ENCODE assay signal across 14 mouse cellular contexts in genomic region chr4:154943323-154944039, GRCm38 (mm10). TPM values are rescaled to one million over a fixed set of nuclear protein-coding genes. Genes with fewer than 3 reads are reported as not detected.
DNase-seq lines count a peak whose midpoint lies in the region; ATAC-seq and TF ChIP-seq lines count a peak whose summit lies in the region.
"Had no signal": no experiment of that assay in that cellular context is flagged by ENCODE, and none has a peak within 500 bp of the region (broad histone marks: within the 10 kb centered on the region; RNA-seq: fewer than 3 reads in every experiment).

No protein-coding gene starts in this region.

- H3K4me1 ChIP-seq in midbrain, embryonic 10.5 days = peaks cover 44% of the 10 kb centered on the region
- peaks cover 18% of the 10 kb centered on the region for H3K4me1 ChIP-seq in midbrain, embryonic 15.5 days
- H3K4me1 ChIP-seq in CH12.LX (ENCODE audit: control insufficient read depth in 1 of 2, insufficient read depth in 2 of 2) = peaks cover 29 to 49% of the 10 kb centered on the region in 2 experiments
- peaks cover 0 to 21% of the 10 kb centered on the region in 2 experiments; a peak in 3 of 4 replicates for H3K4me1 ChIP-seq in MEL (ENCODE audit: control insufficient read depth in 1 of 2, insufficient read depth in 2 of 2, low read length in 2 of 2)
- peaks cover 17% of the 10 kb centered on the region for H3K4me1 ChIP-seq in liver, embryonic 15.5 days (replicated peaks)
- H3K4me1 ChIP-seq in kidney, adult 2 months (ENCODE audit: control insufficient read depth, insufficient read depth, low read length) = no peaks in the 10 kb centered on the region

- TF ChIP-seq CTCF in CH12.LX (conservative IDR thresholded peaks at IDR 0.05 in 1 of 2, IDR thresholded peaks at IDR 0.05 in 1 of 2; ENCODE audit: low read depth in 2 of 2, low read length in 2 of 2) (no peak), MEL (IDR thresholded peaks at IDR 0.05 in 2 of 3, conservative IDR thresholded peaks at IDR 0.05 in 1 of 3; ENCODE audit: control insufficient read depth in 1 of 3, insufficient read depth in 1 of 3, low read depth in 2 of 3, low read length in 3 of 3, poor library complexity in 1 of 3, severe bottlenecking in 1 of 3) (no peak)
- no peak for TF ChIP-seq CTCF in kidney, adult 2 months (conservative IDR thresholded peaks at IDR 0.05; ENCODE audit: insufficient read depth, insufficient read length, low read depth, low read length)

- H3K4me3 ChIP-seq in midbrain, embryonic 10.5 days = peak overlapping the region; percentile 28; the same call in 1 of the 2 replicates
- H3K4me3 ChIP-seq in midbrain, embryonic 15.5 days = no peak overlapping the region
- H3K4me3 ChIP-seq in CH12.LX (replicated peaks in 1 of 3; ENCODE audit: low read depth in 2 of 3, low read length in 2 of 3, poor library complexity in 1 of 3) (peak overlapping the region; percentile 8 to 36 (median 18)), MEL (ENCODE audit: control insufficient read depth in 1 of 2, insufficient read depth in 1 of 2, low read depth in 2 of 2, low read length in 2 of 2) (peak overlapping the region; percentile 28 to 38)
- H3K4me3 ChIP-seq in liver, embryonic 15.5 days (replicated peaks) = no peak overlapping the region
- no peak overlapping the region for H3K4me3 ChIP-seq in kidney, adult 2 months (ENCODE audit: insufficient read depth, low read depth, low read length)
- H3K4me3 ChIP-seq: forebrain, embryonic 15.5 days; heart, adult 2 months; limb, embryonic 12.5 days had no signal

- in situ Hi-C loops in CH12.LX (cut with MboI; ENCODE audit: low pct_ligation_motif_present, low pct_unique_long_range_greater_than_20kb, low sequenced_read_pairs) = loop anchor here (5.0 to 25.0 kb wide), 4 partner anchors 36 to 806 kb away; partner anchors contain the start of genes Trp73 and Wrap73

- H3K36me3 ChIP-seq in midbrain, embryonic 10.5 days = no peaks in the 10 kb centered on the region
- H3K36me3 ChIP-seq in midbrain, embryonic 15.5 days (replicated peaks) = no peaks in the 10 kb centered on the region
- no peaks in the 10 kb centered on the region for H3K36me3 ChIP-seq in CH12.LX (replicated peaks in 1 of 2; ENCODE audit: control insufficient read depth in 1 of 2, insufficient read depth in 1 of 2, low read length in 1 of 2)
- H3K36me3 ChIP-seq in MEL (ENCODE audit: control insufficient read depth in 1 of 2, insufficient read depth in 2 of 2, low read length in 2 of 2) = peaks cover 0 to 7% of the 10 kb centered on the region in 2 experiments; a peak in 2 of 4 replicates
- H3K36me3 ChIP-seq in liver, embryonic 15.5 days (replicated peaks) = no peaks in the 10 kb centered on the region
- no peaks in the 10 kb centered on the region for H3K36me3 ChIP-seq in kidney, adult 2 months (ENCODE audit: control insufficient read depth, insufficient read depth, low read length)
- H3K36me3 ChIP-seq: forebrain, embryonic 15.5 days; limb, embryonic 12.5 days had no signal

- H3K79me2 ChIP-seq in CH12.LX (replicated peaks; ENCODE audit: control insufficient read depth, extremely low read depth, insufficient read depth, poor library complexity, severe bottlenecking) (no peaks in the 10 kb centered on the region), MEL (ENCODE audit: control insufficient read depth, insufficient read depth, low read length, poor library complexity) (no peaks in the 10 kb centered on the region)

- no peak for TF ChIP-seq EP300 in CH12.LX (IDR thresholded peaks at IDR 0.05; ENCODE audit: low read length)
- no peak for TF ChIP-seq EP300 in MEL (IDR thresholded peaks at IDR 0.05; ENCODE audit: low read depth in 1 of 2, low read length in 2 of 2)

- TF ChIP-seq RAD21 in CH12.LX (IDR thresholded peaks at IDR 0.05; ENCODE audit: low read depth, low read length) (no peak), MEL (IDR thresholded peaks at IDR 0.05; ENCODE audit: low read depth, low read length) (no peak)

- peak overlapping the region; percentile 61 for H3K27ac ChIP-seq in midbrain, embryonic 10.5 days (replicated peaks)
- no peak overlapping the region for H3K27ac ChIP-seq in midbrain, embryonic 15.5 days
- H3K27ac ChIP-seq in CH12.LX (ENCODE audit: insufficient read depth, low read depth) (peak overlapping the region; percentile 95), MEL (ENCODE audit: control insufficient read depth, low read depth, low read length) (peak overlapping the region; percentile 79; the same call in 1 of the 2 replicates)
- H3K27ac ChIP-seq in liver, embryonic 15.5 days (replicated peaks) = peak overlapping the region; percentile 72
- H3K27ac ChIP-seq in kidney, adult 2 months (ENCODE audit: insufficient read depth, low read depth, low read length) = no peak overlapping the region
- H3K27ac ChIP-seq: forebrain, embryonic 15.5 days; heart, adult 2 months; limb, embryonic 12.5 days had no signal

- 0 out of 2 replicates have a peak, but pooled peaks cover 7% of the 10 kb centered on the region for H3K9me3 ChIP-seq in midbrain, embryonic 10.5 days (replicated peaks)
- no peaks in the 10 kb centered on the region for H3K9me3 ChIP-seq in midbrain, embryonic 15.5 days
- H3K9me3 ChIP-seq in CH12.LX (replicated peaks; ENCODE audit: low read length) (peaks cover 7% of the 10 kb centered on the region), MEL (replicated peaks; ENCODE audit: insufficient read depth, low read length) (no peaks in the 10 kb centered on the region)
- 0 out of 2 replicates have a peak, but pooled peaks cover 4% of the 10 kb centered on the region for H3K9me3 ChIP-seq in liver, embryonic 15.5 days (replicated peaks)
- H3K9me3 ChIP-seq: forebrain, embryonic 15.5 days; limb, embryonic 12.5 days had no signal

- H3K4me2 ChIP-seq in midbrain, embryonic 15.5 days = no peak overlapping the region
- peak overlapping the region; percentile 47 for H3K4me2 ChIP-seq in CH12.LX (ENCODE audit: insufficient read depth, low read depth, poor library complexity, severe bottlenecking)
- peak overlapping the region; percentile 30; the same call in 1 of the 2 replicates for H3K4me2 ChIP-seq in liver, embryonic 15.5 days
- H3K4me2 ChIP-seq: forebrain, embryonic 15.5 days; limb, embryonic 12.5 days had no signal

- 91% methylated on average over 6 of the region's 6 CpGs for WGBS in midbrain, embryonic 10.5 days
- WGBS in midbrain, embryonic 15.5 days = 92% methylated on average over 6 of the region's 6 CpGs
- WGBS in liver, embryonic 15.5 days (ENCODE audit: insufficient replicate concordance) = 73% methylated on average over 6 of the region's 6 CpGs
- 86% methylated on average over 6 of the region's 6 CpGs for WGBS in kidney, adult 2 months

- no peaks in the 10 kb centered on the region for H3K27me3 ChIP-seq in midbrain, embryonic 10.5 days (ENCODE audit: low read depth, poor library complexity, severe bottlenecking)
- no peaks in the 10 kb centered on the region for H3K27me3 ChIP-seq in midbrain, embryonic 15.5 days (replicated peaks)
- no peaks in the 10 kb centered on the region for H3K27me3 ChIP-seq in CH12.LX (replicated peaks)
- no peaks in the 10 kb centered on the region for H3K27me3 ChIP-seq in MEL (ENCODE audit: control insufficient read depth in 1 of 2, insufficient read depth in 2 of 2, low read length in 2 of 2)
- peaks cover 45% of the 10 kb centered on the region for H3K27me3 ChIP-seq in liver, embryonic 15.5 days
- no peaks in the 10 kb centered on the region for H3K27me3 ChIP-seq in kidney, adult 2 months (replicated peaks; ENCODE audit: control insufficient read depth, insufficient read depth, low read length)
- H3K27me3 ChIP-seq: forebrain, embryonic 15.5 days had no signal

- dilution Hi-C loops in CH12.LX (cut with MboI; ENCODE audit: extremely low pct_ligation_motif_present, extremely low pct_unique_long_range_greater_than_20kb, low sequenced_read_pairs) = no loop called here

- no peak for TF ChIP-seq POLR2A in CH12.LX (IDR thresholded peaks at IDR 0.05; ENCODE audit: low read depth, low read length)
- TF ChIP-seq POLR2A in MEL (IDR thresholded peaks at IDR 0.05; ENCODE audit: control insufficient read depth in 1 of 2, insufficient read depth in 1 of 2, low read depth in 1 of 2, low read length in 2 of 2, poor library complexity in 1 of 2) = no peak
- TF ChIP-seq POLR2A in kidney, adult 2 months (IDR thresholded peaks at IDR 0.05; ENCODE audit: low read depth, low read length) = no peak

- DNase-seq in midbrain, embryonic 10.5 days (ENCODE audit: low spot score) = no peak
- DNase-seq in CH12.LX (ENCODE audit: extremely low read depth) (peak; percentile 72), MEL (ENCODE audit: low read depth, low spot score) (no peak)
- DNase-seq in kidney, adult 2 months = no peak
- DNase-seq in thymus, postnatal 36 days = no peak
- no peak for DNase-seq in right cerebral cortex, postnatal 36 days (ENCODE audit: low spot score in 2 of 2)

- H3K9ac ChIP-seq in midbrain, embryonic 15.5 days = no peak overlapping the region
- H3K9ac ChIP-seq in CH12.LX (ENCODE audit: insufficient read depth, low read depth) (no peak overlapping the region; the same call in 1 of the 2 replicates), MEL (ENCODE audit: control insufficient read depth, low read depth, low read length, poor library complexity, severe bottlenecking) (peak overlapping the region; percentile 46)
- H3K9ac ChIP-seq in liver, embryonic 15.5 days = peak overlapping the region; percentile 35; the same call in 1 of the 2 replicates
- H3K9ac ChIP-seq: forebrain, embryonic 15.5 days; limb, embryonic 12.5 days had no signal

- no peak for ATAC-seq in midbrain, embryonic 15.5 days (replicated peaks)
- no peak for ATAC-seq in liver, embryonic 15.5 days (ENCODE audit: insufficient read depth)

RNA-seq across cellular contexts. Expression of gene Tnfrsf14, which starts 15.1 kb away (rescaled TPM):
- 0.67 and 0.99 TPM in 2 replicates for polyA plus RNA-seq in midbrain, embryonic 10.5 days (2016; fragmentation: Nextera tagmentation; extraction: Ambion mirVana)
- 0.19 and 0.28 TPM in 2 replicates for polyA plus RNA-seq in midbrain, embryonic 15.5 days (2015; fragmentation: Nextera tagmentation; extraction: Ambion mirVana)
- total RNA-seq in CH12.LX (2012; rRNA removed) (68.3 and 109 TPM in 2 replicates), CH12.LX (2014; rRNA removed) (21.0 and 25.9 TPM in 2 replicates), MEL (2012; rRNA removed) (8.6 and 13.4 TPM in 2 replicates)
- polyA plus RNA-seq in CH12.LX (2012; ENCODE audit: insufficient read length, low read depth) (19.8 and 20.0 TPM in 2 replicates), MEL (2012; ENCODE audit: insufficient read depth in 1 of 2, insufficient read length in 2 of 2, low read depth in 1 of 2, low replicate concordance in 2 of 2, missing spikeins in 1 of 2) (1 to 10 TPM in 1 of 2 experiments, not detected in 1; 8.2 TPM)
- polyA plus RNA-seq in liver, embryonic 15.5 days (2015; fragmentation: Nextera tagmentation; extraction: Ambion mirVana) = 56.7 and 64.6 TPM in 2 replicates
- polyA plus RNA-seq in kidney, adult 2 months (2012; rRNA removed) = 12.1 and 19.4 TPM in 2 replicates
- polyA plus RNA-seq: forebrain, embryonic 15.5 days had no signal

RNA-seq across cellular contexts. Expression of gene Hes5, which starts 17.2 kb away (rescaled TPM):
- polyA plus RNA-seq in midbrain, embryonic 10.5 days (2016; fragmentation: Nextera tagmentation; extraction: Ambion mirVana) = 690 and 827 TPM in 2 replicates
- 116 and 149 TPM in 2 replicates for polyA plus RNA-seq in midbrain, embryonic 15.5 days (2015; fragmentation: Nextera tagmentation; extraction: Ambion mirVana)
- total RNA-seq in CH12.LX (2012; rRNA removed) (6.2 and 6.8 TPM in 2 replicates), CH12.LX (2014; rRNA removed) (2.1 and 2.7 TPM in 2 replicates), MEL (2012; rRNA removed) (not detected in 2 replicates)
- polyA plus RNA-seq in CH12.LX (2012; ENCODE audit: insufficient read length, low read depth) (1.5 and 1.7 TPM in 2 replicates), MEL (2012; ENCODE audit: insufficient read depth in 1 of 2, insufficient read length in 2 of 2, low read depth in 1 of 2, low replicate concordance in 2 of 2, missing spikeins in 1 of 2) (not detected)
- 0.15 and 0.17 TPM in 2 replicates for polyA plus RNA-seq in liver, embryonic 15.5 days (2015; fragmentation: Nextera tagmentation; extraction: Ambion mirVana)
- not detected in 2 replicates for polyA plus RNA-seq in kidney, adult 2 months (2012; rRNA removed)
- total RNA-seq: adrenal gland, adult 8-10 months; gastrocnemius, adult 8-10 months; heart, adult 2 months had no signal
- polyA plus RNA-seq: erythroblast, embryonic 14.5 days had no signal

RNA-seq across cellular contexts. Expression of gene Pank4, which starts 20.4 kb away (rescaled TPM):
- 47.6 and 48.6 TPM in 2 replicates for polyA plus RNA-seq in midbrain, embryonic 10.5 days (2016; fragmentation: Nextera tagmentation; extraction: Ambion mirVana)
- polyA plus RNA-seq in midbrain, embryonic 15.5 days (2015; fragmentation: Nextera tagmentation; extraction: Ambion mirVana) = 44.3 and 44.9 TPM in 2 replicates
- total RNA-seq in CH12.LX (2012; rRNA removed) = 30.6 and 34.7 TPM in 2 replicates
- 27.6 and 28.1 TPM in 2 replicates for total RNA-seq in CH12.LX (2014; rRNA removed)
- 22.4 and 23.2 TPM in 2 replicates for polyA plus RNA-seq in CH12.LX (2012; ENCODE audit: insufficient read length, low read depth)
- 31.2 and 38.4 TPM in 2 replicates for total RNA-seq in MEL (2012; rRNA removed)
- polyA plus RNA-seq in MEL (2012; ENCODE audit: insufficient read depth in 1 of 2, insufficient read length in 2 of 2, low read depth in 1 of 2, low replicate concordance in 2 of 2, missing spikeins in 1 of 2) = 10 to 100 TPM in 1 of 2 experiments, not detected in 1; 55.5 TPM
- 21.7 and 24.4 TPM in 2 replicates for polyA plus RNA-seq in liver, embryonic 15.5 days (2015; fragmentation: Nextera tagmentation; extraction: Ambion mirVana)
- 37.5 and 41.5 TPM in 2 replicates for polyA plus RNA-seq in kidney, adult 2 months (2012; rRNA removed)

RNA-seq across cellular contexts. Expression of gene Fam213b, which starts 44.5 kb away (rescaled TPM):
- 45.9 and 46.8 TPM in 2 replicates for polyA plus RNA-seq in midbrain, embryonic 10.5 days (2016; fragmentation: Nextera tagmentation; extraction: Ambion mirVana)
- 56.1 and 62.6 TPM in 2 replicates for polyA plus RNA-seq in midbrain, embryonic 15.5 days (2015; fragmentation: Nextera tagmentation; extraction: Ambion mirVana)
- 28.3 and 49.8 TPM in 2 replicates for total RNA-seq in CH12.LX (2012; rRNA removed)
- total RNA-seq in CH12.LX (2014; rRNA removed) = 6.1 and 7.5 TPM in 2 replicates
- polyA plus RNA-seq in CH12.LX (2012; ENCODE audit: insufficient read length, low read depth) = 5.5 and 7.0 TPM in 2 replicates
- not detected in 2 replicates for total RNA-seq in MEL (2012; rRNA removed)
- polyA plus RNA-seq in MEL (2012; ENCODE audit: insufficient read depth in 1 of 2, insufficient read length in 2 of 2, low read depth in 1 of 2, low replicate concordance in 2 of 2, missing spikeins in 1 of 2) = not detected
- polyA plus RNA-seq in liver, embryonic 15.5 days (2015; fragmentation: Nextera tagmentation; extraction: Ambion mirVana) = 8.1 and 9.0 TPM in 2 replicates
- polyA plus RNA-seq in kidney, adult 2 months (2012; rRNA removed) = 74.0 and 92.4 TPM in 2 replicates

Comparison
In these comparisons a context has a peak if more than half of its experiments do, and no peak if none do; other contexts are left out.
1. H3K27ac ChIP-seq: peak in midbrain, embryonic 10.5 days (single experiment), CH12.LX (single experiment), MEL (single experiment) and liver, embryonic 15.5 days (single experiment); none in midbrain, embryonic 15.5 days (single experiment) and kidney, adult 2 months (single experiment).
2. H3K4me3 ChIP-seq: peak in midbrain, embryonic 10.5 days (single experiment), CH12.LX (3 of 3) and MEL (2 of 2); none in midbrain, embryonic 15.5 days (single experiment), liver, embryonic 15.5 days (single experiment) and kidney, adult 2 months (single experiment).
3. H3K9ac ChIP-seq: peak in MEL (single experiment) and liver, embryonic 15.5 days (single experiment); none in midbrain, embryonic 15.5 days (single experiment) and CH12.LX (single experiment).
4. RNA of gene Hes5, which starts 17.2 kb away (polyA plus RNA-seq): 690 to 827 TPM in midbrain, embryonic 10.5 days and 116 to 149 TPM in midbrain, embryonic 15.5 days; 1.5 to 1.7 TPM in CH12.LX, 0.15 to 0.17 TPM in liver, embryonic 15.5 days, not detected in MEL and not detected in kidney, adult 2 months; every median in the first group is over 10 times any median in the second.